Mouse (Mus musculus) neural tube, embryonic 11.5 days (tissue): ENCODE data around the gene Car4. TPM values are rescaled to one million over a fixed set of nuclear protein-coding genes. Genes with fewer than 3 reads are reported as not detected.

Experiments
- ATAC-seq: fragments of 200-750 bp; cut with Nextera tagmentation; 2 replicates; pipeline ENCODE4 v1.8.0; 2017; ENCODE audit warnings: moderate number of reproducible peaks, mild to moderate bottlenecking, moderate TSS enrichment, moderate library complexity; ENCODE audit not compliant: insufficient read depth, low FRiP score, low TSS enrichment
- DNase-seq: peaks from one replicate; pipeline ENCODE4 v3.0.0-alpha.2; 2015; ENCODE audit warnings: low spot score
- H3K27ac ChIP-seq: fragments of 300-500 bp; sonication (generic); 2 replicates; pipeline ENCODE4 v1.5.1; 2014; ENCODE audit warnings: low read depth, mild to moderate bottlenecking, low read length
- H3K27me3 ChIP-seq: fragments of 300-500 bp; sonication (generic); 2 replicates; pipeline ENCODE4 v1.6.1; 2014; ENCODE audit warnings: mild to moderate bottlenecking, low read length, mixed read lengths; ENCODE audit not compliant: control insufficient read depth, insufficient read depth
- H3K36me3 ChIP-seq: fragments of 300-500 bp; sonication (generic); 2 replicates; pipeline ENCODE4 v1.6.1; 2014; ENCODE audit warnings: mild to moderate bottlenecking, low read length, moderate library complexity, mixed read lengths; ENCODE audit not compliant: control insufficient read depth, insufficient read depth
- H3K4me1 ChIP-seq: fragments of 300-500 bp; sonication (generic); 2 replicates; pipeline ENCODE4 v1.6.1; 2014; ENCODE audit warnings: low read length, mixed read lengths; ENCODE audit not compliant: control insufficient read depth, insufficient read depth
- H3K4me2 ChIP-seq: fragments of 300-500 bp; sonication (generic); 2 replicates; pipeline ENCODE4 v1.6.1; 2014; ENCODE audit warnings: low read depth, mild to moderate bottlenecking, moderate library complexity
- H3K4me3 ChIP-seq: fragments of 300-500 bp; sonication (generic); 2 replicates; pipeline ENCODE4 v1.5.1; 2014; ENCODE audit warnings: low read depth, low read length
- H3K9ac ChIP-seq: fragments of 300-500 bp; sonication (generic); 2 replicates; pipeline ENCODE4 v1.6.1; 2014; ENCODE audit warnings: mild to moderate bottlenecking, low read length
- H3K9me3 ChIP-seq: fragments of 300-500 bp; sonication (generic); 2 replicates; pipeline ENCODE4 v1.6.1; 2016; ENCODE audit warnings: low read length; ENCODE audit not compliant: control insufficient read depth
- WGBS: fragments of 180-500 bp; shearing (Covaris S2); extraction: QIAGEN DNeasy Blood & Tissue Kit; methylation state at CpG from one replicate; pipeline ENCODE4 v1.1.7; 2014; 5-methylcytosine and 5-hydroxymethylcytosine counted together
- polyA plus RNA-seq: library from polyadenylated mRNA; unstranded; fragments of >200 nt; fragmentation: Nextera tagmentation; extraction: Ambion mirVana; gene quantifications from 2 replicates; pipeline ENCODE4 v1.2.1, GENCODE M21; 2014

Gene Car4
- polyA plus RNA-seq, 1 experiment from 2014 or later: 2.0 TPM

- WGBS: 79% methylated on average over 6 of the region's 6 CpGs
- Histone ChIP-seq H3K36me3 (no peaks in the 10 kb centered on the region), H3K4me3 (no peak overlapping the region), H3K27me3 (peaks cover 26% of the 10 kb centered on the region), H3K4me1 (peaks cover 7% of the 10 kb centered on the region; the same call in 1 of the 2 replicates), H3K4me2 (no peak overlapping the region), H3K9ac (no peak overlapping the region), H3K9me3 (no peaks in the 10 kb centered on the region), H3K27ac (no peak overlapping the region)
- ATAC-seq (no peak), DNase-seq (no peak)
Observed at GRCm38 (mm10) chr11:84960780-84961179, 3.2 kb downstream of the Car4 start.

- 94% methylated on average over 4 of the region's 4 CpGs for WGBS
- DNase-seq (no peak), ATAC-seq (no peak)
- peaks cover 7% of the 10 kb centered on the region; the same call in 1 of the 2 replicates for H3K4me1 ChIP-seq
- no peaks in the 10 kb centered on the region for H3K36me3 ChIP-seq
- no peak overlapping the region for H3K4me2 ChIP-seq
- no peak overlapping the region for H3K4me3 ChIP-seq
- no peaks in the 10 kb centered on the region for H3K9me3 ChIP-seq
- no peak overlapping the region for H3K9ac ChIP-seq
- peaks cover 25% of the 10 kb centered on the region for H3K27me3 ChIP-seq
- H3K27ac ChIP-seq: no peak overlapping the region
Observed at GRCm38 (mm10) chr11:84961571-84961970, 4.0 kb downstream of the Car4 start.

- peaks cover 13% of the 10 kb centered on the region for H3K4me1 ChIP-seq
- H3K9me3 ChIP-seq: no peaks in the 10 kb centered on the region
- no peak for ATAC-seq
- no peak overlapping the region for H3K4me2 ChIP-seq
- no peak for DNase-seq
- H3K27me3 ChIP-seq: peaks cover 17% of the 10 kb centered on the region
- no peak overlapping the region for H3K9ac ChIP-seq
- no peak overlapping the region for H3K27ac ChIP-seq
- 90% methylated on average over 4 of the region's 4 CpGs for WGBS
- no peaks in the 10 kb centered on the region for H3K36me3 ChIP-seq
- H3K4me3 ChIP-seq: no peak overlapping the region
Observed at GRCm38 (mm10) chr11:84962536-84962935, 5.0 kb downstream of the Car4 start.

- no peak overlapping the region for H3K9ac ChIP-seq
- DNase-seq (no peak), ATAC-seq (no peak)
- H3K27me3 ChIP-seq: peaks cover 7% of the 10 kb centered on the region
- peaks cover 8% of the 10 kb centered on the region for H3K4me1 ChIP-seq
- no peaks in the 10 kb centered on the region for H3K9me3 ChIP-seq
- no peaks in the 10 kb centered on the region for H3K36me3 ChIP-seq
- 79% methylated on average over 3 of the region's 3 CpGs for WGBS
- H3K4me2 ChIP-seq: no peak overlapping the region
- H3K4me3 ChIP-seq: no peak overlapping the region
- H3K27ac ChIP-seq: no peak overlapping the region
Observed at GRCm38 (mm10) chr11:84963556-84963955, 6.0 kb downstream of the Car4 start.

- H3K36me3 ChIP-seq: no peaks in the 10 kb centered on the region
- H3K27ac ChIP-seq: no peak overlapping the region
- H3K4me3 ChIP-seq: no peak overlapping the region
- H3K4me1 ChIP-seq: peaks cover 8% of the 10 kb centered on the region
- H3K9me3 ChIP-seq: no peaks in the 10 kb centered on the region
- H3K9ac ChIP-seq: no peak overlapping the region
- no peak for DNase-seq
- H3K4me2 ChIP-seq: no peak overlapping the region
- no peaks in the 10 kb centered on the region for H3K27me3 ChIP-seq
- no peak for ATAC-seq
- WGBS: 65% methylated on average over 4 of the region's 4 CpGs
Observed at GRCm38 (mm10) chr11:84966696-84967095, 9.1 kb downstream of the Car4 start.

- Histone ChIP-seq H3K4me1 (peaks cover 8% of the 10 kb centered on the region), H3K36me3 (no peaks in the 10 kb centered on the region), H3K27me3 (no peaks in the 10 kb centered on the region), H3K27ac (no peak overlapping the region), H3K4me3 (no peak overlapping the region), H3K9me3 (no peaks in the 10 kb centered on the region), H3K4me2 (no peak overlapping the region), H3K9ac (no peak overlapping the region)
- ATAC-seq (no peak), DNase-seq (peak; percentile 76)
- 10% methylated on average over 5 of the region's 5 CpGs for WGBS
Observed at GRCm38 (mm10) chr11:84967113-84967512, 9.5 kb downstream of the Car4 start.

GRCm38 (mm10) chr11:84968309-84968708, 10.7 kb downstream of the Car4 start:
- no peaks in the 10 kb centered on the region for H3K9me3 ChIP-seq
- H3K4me3 ChIP-seq: no peak overlapping the region
- no peaks in the 10 kb centered on the region for H3K36me3 ChIP-seq
- WGBS: 87% methylated on average over 4 of the region's 4 CpGs
- H3K27me3 ChIP-seq: no peaks in the 10 kb centered on the region
- no peak for ATAC-seq
- H3K4me1 ChIP-seq: peaks cover 8% of the 10 kb centered on the region
- H3K4me2 ChIP-seq: no peak overlapping the region
- no peak overlapping the region for H3K27ac ChIP-seq
- DNase-seq: no peak
- no peak overlapping the region for H3K9ac ChIP-seq

- WGBS: 58% methylated on average over 6 of the region's 6 CpGs
- no peaks in the 10 kb centered on the region for H3K27me3 ChIP-seq
- no peaks in the 10 kb centered on the region for H3K36me3 ChIP-seq
- ATAC-seq (no peak), DNase-seq (no peak)
- H3K4me1 ChIP-seq: peaks cover 8% of the 10 kb centered on the region
- no peaks in the 10 kb centered on the region for H3K9me3 ChIP-seq
- H3K27ac ChIP-seq: no peak overlapping the region
- H3K4me2 ChIP-seq: no peak overlapping the region
- H3K9ac ChIP-seq: no peak overlapping the region
- no peak overlapping the region for H3K4me3 ChIP-seq
Observed at GRCm38 (mm10) chr11:84968775-84969174, 11.2 kb downstream of the Car4 start.

- 66% methylated on average over 3 of the region's 3 CpGs for whole genome bisulfite sequencing
- ATAC-seq (no peak), DNase-seq (no peak)
- no peak overlapping the region for H3K9ac ChIP-seq
- no peaks in the 10 kb centered on the region for H3K36me3 ChIP-seq
- no peak overlapping the region for H3K27ac ChIP-seq
- no peaks in the 10 kb centered on the region for H3K9me3 ChIP-seq
- H3K4me2 ChIP-seq: no peak overlapping the region
- no peaks in the 10 kb centered on the region for H3K27me3 ChIP-seq
- H3K4me1 ChIP-seq: peaks cover 6% of the 10 kb centered on the region
- H3K4me3 ChIP-seq: no peak overlapping the region
Observed at GRCm38 (mm10) chr11:84972067-84972466, 14.5 kb downstream of the Car4 start.
